Mouse (Mus musculus) CH12.LX (cell line): ENCODE measurements around the gene Cenpp. TPM values are rescaled to one million over a fixed set of nuclear protein-coding genes. Genes with fewer than 3 reads are reported as not detected.

Source experiments
- DNase-seq: peaks from one replicate; pipeline ENCODE4 v3.0.0-alpha.2; 2013; ENCODE audit errors: extremely low read depth
- H3K27ac ChIP-seq: 2 replicates; pipeline ENCODE4 v1.5.1; 2012; ENCODE audit warnings: low read depth, mild to moderate bottlenecking, control low read depth, moderate library complexity; ENCODE audit not compliant: insufficient read depth
- H3K27me3 ChIP-seq: replicated peaks from 2 replicates; pipeline ENCODE3; 2012; ENCODE audit warnings: inconsistent platforms
- H3K36me3 ChIP-seq, 2 experiments: replicated peaks in 1 of 2; 2 replicates each; pipeline versions ENCODE3 to v1.6.1; 2012; ENCODE audit warnings: inconsistent platforms in 1 of 2, low read length in 1 of 2, mild to moderate bottlenecking in 1 of 2, mixed read lengths in 1 of 2, moderate library complexity in 1 of 2; ENCODE audit not compliant: control insufficient read depth in 1 of 2, insufficient read depth in 1 of 2
- H3K4me1 ChIP-seq, 2 experiments: 2 replicates each; pipeline ENCODE4 v1.6.1; 2012; ENCODE audit warnings: inconsistent platforms in 1 of 2, moderate library complexity in 1 of 2; ENCODE audit not compliant: insufficient read depth in 2 of 2, control insufficient read depth in 1 of 2
- H3K4me2 ChIP-seq: 2 replicates; pipeline ENCODE4 v1.6.1; 2012; ENCODE audit warnings: low read depth, mild to moderate bottlenecking, control low read depth; ENCODE audit not compliant: poor library complexity, insufficient read depth, severe bottlenecking
- H3K4me3 ChIP-seq, 3 experiments: fragments of 150-350 bp in 1 of 3; sonication (generic) in 1 of 3; replicated peaks in 1 of 3; 2 replicates each; pipeline versions ENCODE3 to v1.5.1; 2011 to 2012; ENCODE audit warnings: low read depth in 2 of 3, low read length in 2 of 3, mild to moderate bottlenecking in 2 of 3, moderate library complexity in 2 of 3, control low read depth in 1 of 3, improper control_type of control experiment in 1 of 3, inconsistent platforms in 1 of 3, mixed read lengths in 1 of 3; ENCODE audit not compliant: poor library complexity in 1 of 3
- H3K79me2 ChIP-seq: replicated peaks from 2 replicates; pipeline ENCODE4 v1.6.1; 2012; ENCODE audit warnings: mild to moderate bottlenecking, moderate library complexity; ENCODE audit not compliant: control insufficient read depth, poor library complexity, insufficient read depth, severe bottlenecking; ENCODE audit errors: extremely low read depth
- H3K9ac ChIP-seq: 2 replicates; pipeline ENCODE4 v1.6.1; 2012; ENCODE audit warnings: low read depth, mild to moderate bottlenecking, control low read depth, moderate library complexity; ENCODE audit not compliant: insufficient read depth
- H3K9me3 ChIP-seq: replicated peaks from 2 replicates; pipeline ENCODE3; 2012; ENCODE audit warnings: low read length, inconsistent platforms, mixed read lengths
- CHD2 ChIP-seq: IDR thresholded peaks from 2 replicates; pipeline ENCODE4 v1.6.1; 2011; ENCODE audit warnings: low read length, improper control_type of control experiment
- ELF1 ChIP-seq: IDR thresholded peaks from 2 replicates; pipeline ENCODE4 v1.6.1; 2014; ENCODE audit warnings: low read depth, mild to moderate bottlenecking, inconsistent platforms, low read length, improper control_type of control experiment
- GABPA ChIP-seq: IDR thresholded peaks from 2 replicates; pipeline ENCODE4 v1.6.1; 2012; ENCODE audit warnings: low read depth, low read length, improper control_type of control experiment, inconsistent platforms; ENCODE audit not compliant: insufficient replicate concordance
- IRF4 ChIP-seq: IDR thresholded peaks from 2 replicates; pipeline ENCODE4 v1.6.1; 2014; ENCODE audit warnings: low read depth, mild to moderate bottlenecking, inconsistent platforms, low read length, improper control_type of control experiment
- JUND ChIP-seq: conservative IDR thresholded peaks from 2 replicates; pipeline ENCODE4 v1.6.1; 2011; ENCODE audit warnings: low read depth, low read length, improper control_type of control experiment
- KAT2A ChIP-seq: IDR thresholded peaks from 2 replicates; pipeline ENCODE4 v1.6.1; 2012; ENCODE audit warnings: low read length, improper control_type of control experiment, inconsistent platforms; ENCODE audit not compliant: insufficient replicate concordance
- MXI1 ChIP-seq: IDR thresholded peaks from 2 replicates; pipeline ENCODE4 v1.6.1; 2011; ENCODE audit warnings: mild to moderate bottlenecking, low read depth, low read length, improper control_type of control experiment
- POLR2AphosphoS2 ChIP-seq: IDR thresholded peaks from 2 replicates; pipeline ENCODE4 v1.6.1; 2011; ENCODE audit warnings: low read depth, low read length, improper control_type of control experiment
- RCOR1 ChIP-seq: conservative IDR thresholded peaks from 2 replicates; pipeline ENCODE4 v1.6.1; 2012; ENCODE audit warnings: low read depth, mild to moderate bottlenecking, inconsistent platforms, low read length, improper control_type of control experiment
- SIN3A ChIP-seq: IDR thresholded peaks from 2 replicates; pipeline ENCODE4 v1.6.1; 2012; ENCODE audit warnings: low read length, improper control_type of control experiment, inconsistent platforms
- SMC3 ChIP-seq: IDR thresholded peaks from 2 replicates; pipeline ENCODE4 v1.6.1; 2011; ENCODE audit warnings: low read depth, low read length, improper control_type of control experiment
- TCF12 ChIP-seq: IDR thresholded peaks from 2 replicates; pipeline ENCODE4 v1.6.1; 2014; ENCODE audit warnings: low read depth, mild to moderate bottlenecking, inconsistent platforms, low read length, improper control_type of control experiment
- dilution Hi-C: fragments of 300-500 bp; cut with MboI; formaldehyde crosslinking; loops from 2 replicates; pipeline ENCODE4 v1.14.3; 2020; ENCODE audit warnings: low sequenced_read_pairs; ENCODE audit not compliant: extremely low pct_unique_long_range_greater_than_20kb, extremely low pct_ligation_motif_present
- in situ Hi-C: fragments of 300-500 bp; cut with MboI; formaldehyde crosslinking; loops from 3 replicates; pipeline ENCODE4 v1.14.3; 2019; ENCODE audit warnings: low sequenced_read_pairs, low pct_ligation_motif_present, low pct_unique_long_range_greater_than_20kb, mixed read lengths
- polyA plus RNA-seq: library from polyadenylated mRNA; unstranded; fragments of >175 nt; gene quantifications from 2 replicates; pipeline ENCODE4 v1.2.1, GENCODE M21; 2012; ENCODE audit warnings: low read depth; ENCODE audit not compliant: insufficient read length
- total RNA-seq, 2 experiments: library from RNA; depleted of rRNA; stranded (reverse); fragments of 300-350 nt in 1 of 2; fragments of >200 nt in 1 of 2; gene quantifications; 2 replicates each; pipeline ENCODE4 v1.2.3; 2012 to 2014

The Cenpp gene
- total and polyA plus RNA-seq, 3 experiments, result 11.2 to 35.3 (median 11.8) TPM

GRCm38 (mm10) chr13:49628167-49628566 is 24.4 kb downstream of the Cenpp start:
- Histone ChIP-seq H3K9me3 (no peaks in the 10 kb centered on the region), H3K4me1 (peaks cover 0 to 3% of the 10 kb centered on the region in 2 experiments; a peak in 1 of 4 replicates), H3K27me3 (no peaks in the 10 kb centered on the region), H3K36me3 (peaks cover 0 to 10% of the 10 kb centered on the region in 2 experiments), H3K4me3 (no peak overlapping the region), H3K9ac (no peak overlapping the region), H3K79me2 (no peaks in the 10 kb centered on the region), H3K4me2 (no peak overlapping the region), H3K27ac (no peak overlapping the region)
- dilution Hi-C loops, result no loop called here
- in situ Hi-C loops, result no loop called here
- DNase-seq, result no peak
- TF ChIP-seq TCF12, result no peak
- TF ChIP-seq, all 38 proteins: peak for 0

GRCm38 (mm10) chr13:49623216-49623615 is 29.4 kb downstream of the Cenpp start:
- no peak overlapping the region for H3K4me2 ChIP-seq
- no peak for DNase-seq
- dilution Hi-C loops, result no loop called here

GRCm38 (mm10) chr13:49618365-49618764 is 34.2 kb downstream of the Cenpp start:
- Histone ChIP-seq H3K79me2 (no peaks in the 10 kb centered on the region), H3K27ac (no peak overlapping the region), H3K4me3 (no peak overlapping the region), H3K4me2 (no peak overlapping the region), H3K36me3 (no peaks in the 10 kb centered on the region), H3K4me1 (no peaks in the 10 kb centered on the region), H3K9me3 (no peaks in the 10 kb centered on the region), H3K9ac (no peak overlapping the region), H3K27me3 (no peaks in the 10 kb centered on the region)
- DNase-seq, result no peak
- in situ Hi-C loops (no loop called here), dilution Hi-C loops (no loop called here)
- TF ChIP-seq SIN3A (no peak), KAT2A (no peak), ELF1 (no peak), MXI1 (no peak), SMC3 (no peak), IRF4 (no peak), GABPA (no peak), POLR2AphosphoS2 (no peak), JUND (no peak)

More at GRCm38 (mm10) chr13:49623216-49623615, 29.4 kb downstream of the Cenpp start:
- Histone ChIP-seq H3K27me3 (no peaks in the 10 kb centered on the region), H3K27ac (no peak overlapping the region), H3K9ac (no peak overlapping the region), H3K9me3 (no peaks in the 10 kb centered on the region), H3K4me3 (no peak overlapping the region), H3K79me2 (no peaks in the 10 kb centered on the region), H3K4me1 (peaks cover 0 to 3% of the 10 kb centered on the region in 2 experiments; a peak in 1 of 4 replicates), H3K36me3 (no peaks in the 10 kb centered on the region)
- TF ChIP-seq CHD2, result no peak
- no peak for TF ChIP-seq RCOR1
- in situ Hi-C loops, result no loop called here
